Mouse (Mus musculus) T-cell, adult 2 months (primary cell): ENCODE data around the gene Sox6.

Experiments used
- DNase-seq: peaks from one replicate; pipeline ENCODE4 v3.0.0; 2022; ENCODE audit warnings: low spot score

The Sox6 gene

DNA sequence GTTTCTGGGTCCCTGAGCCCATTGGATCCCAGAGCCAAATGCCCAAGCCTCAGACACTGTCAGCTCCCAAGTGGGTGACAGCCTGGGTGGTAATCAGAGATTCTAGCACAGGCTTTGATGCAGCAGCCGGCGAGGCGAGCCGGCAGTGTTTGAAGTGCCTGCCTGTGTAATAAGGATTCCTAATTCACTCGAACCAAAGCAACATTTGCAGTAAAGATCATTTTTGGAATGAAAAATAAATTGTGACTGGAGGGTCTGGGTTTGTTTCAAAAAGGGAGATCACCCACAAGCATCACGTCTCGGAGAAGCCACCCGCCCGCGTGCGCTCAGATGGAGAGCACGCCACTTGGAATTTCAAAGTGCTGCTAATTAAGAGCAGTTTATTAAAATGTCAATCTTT, 617.6 kb downstream of the Sox6 start:
- no peak for DNase-seq
